Mouse (Mus musculus) heart, postnatal 0 days (tissue): Measurements from ENCODE around the gene Il25.
"Not testable (repeated sequence)": the region's sequence is repeated elsewhere in the genome, so short reads cannot be mapped to it uniquely, and the experiment has no call there.

Experiments
- CTCF ChIP-seq: IDR thresholded peaks from 2 replicates; pipeline ENCODE4 v1.5.1; 2016; ENCODE audit warnings: antibody characterized with exemption, control low read depth, low read depth
- EP300 ChIP-seq: IDR thresholded peaks from 2 replicates; pipeline ENCODE4 v1.6.1; 2016; ENCODE audit warnings: antibody characterized with exemption, low read depth

GRCm38 (mm10) chr14:54947008-54947407 is 14.5 kb downstream of the Il25 start:
- TF ChIP-seq CTCF, EP300: not testable (repeated sequence)
